Mouse (Mus musculus): ENCODE results near the gene Tmem51. TPM values are rescaled to one million over a fixed set of nuclear protein-coding genes. Genes with fewer than 3 reads are reported as not detected.

Gene Tmem51
- polyA plus RNA-seq (2014; fragmentation: Illumina TruSeq; extraction: RNeasy Lipid Tissue Mini Kit (QIAGEN cat#74804); ENCODE audit: low read depth, low replicate concordance): 0.18 TPM

DNA sequence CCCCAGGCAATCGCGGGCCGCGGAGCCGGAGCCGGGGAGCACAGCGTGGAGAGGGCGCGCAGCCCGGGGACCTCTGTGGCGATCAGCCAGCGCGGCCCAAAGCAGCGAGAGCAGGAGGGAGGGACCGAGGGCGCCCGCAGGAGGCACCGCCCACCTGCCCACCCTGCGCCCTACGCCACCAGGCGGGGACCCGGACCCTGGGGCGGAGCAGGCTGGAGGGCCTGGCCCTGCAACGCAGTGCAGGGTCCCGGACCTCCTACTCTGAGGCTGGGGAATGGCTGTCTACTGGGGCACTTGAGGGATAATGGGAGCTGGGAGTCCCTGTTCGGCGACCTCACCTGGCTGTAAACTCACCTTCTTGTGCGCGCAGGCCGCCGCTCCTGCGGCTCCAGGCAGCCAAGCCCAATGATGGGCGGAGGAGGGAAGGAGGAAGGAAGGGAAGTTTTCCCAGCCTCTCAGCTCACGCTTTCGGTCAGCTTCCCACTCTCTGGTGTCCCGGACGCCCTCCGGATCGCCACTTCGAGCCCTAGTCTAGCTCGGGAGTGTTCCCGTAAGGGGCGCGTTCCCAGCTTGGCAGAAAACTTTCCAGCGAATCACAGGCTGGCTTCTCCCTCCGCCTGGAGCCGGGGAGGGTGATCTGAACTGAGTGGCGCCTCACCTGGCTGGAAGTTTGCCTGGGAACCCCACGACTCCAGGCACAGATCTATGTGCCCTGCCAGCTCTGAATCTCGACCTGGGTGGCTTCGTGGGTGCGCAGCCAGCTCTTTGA, at the start of gene Tmem51:
Gene Tmem51, minus strand, starts transcription at position 174 of the 769 bp plus-strand sequence.

DNA sequence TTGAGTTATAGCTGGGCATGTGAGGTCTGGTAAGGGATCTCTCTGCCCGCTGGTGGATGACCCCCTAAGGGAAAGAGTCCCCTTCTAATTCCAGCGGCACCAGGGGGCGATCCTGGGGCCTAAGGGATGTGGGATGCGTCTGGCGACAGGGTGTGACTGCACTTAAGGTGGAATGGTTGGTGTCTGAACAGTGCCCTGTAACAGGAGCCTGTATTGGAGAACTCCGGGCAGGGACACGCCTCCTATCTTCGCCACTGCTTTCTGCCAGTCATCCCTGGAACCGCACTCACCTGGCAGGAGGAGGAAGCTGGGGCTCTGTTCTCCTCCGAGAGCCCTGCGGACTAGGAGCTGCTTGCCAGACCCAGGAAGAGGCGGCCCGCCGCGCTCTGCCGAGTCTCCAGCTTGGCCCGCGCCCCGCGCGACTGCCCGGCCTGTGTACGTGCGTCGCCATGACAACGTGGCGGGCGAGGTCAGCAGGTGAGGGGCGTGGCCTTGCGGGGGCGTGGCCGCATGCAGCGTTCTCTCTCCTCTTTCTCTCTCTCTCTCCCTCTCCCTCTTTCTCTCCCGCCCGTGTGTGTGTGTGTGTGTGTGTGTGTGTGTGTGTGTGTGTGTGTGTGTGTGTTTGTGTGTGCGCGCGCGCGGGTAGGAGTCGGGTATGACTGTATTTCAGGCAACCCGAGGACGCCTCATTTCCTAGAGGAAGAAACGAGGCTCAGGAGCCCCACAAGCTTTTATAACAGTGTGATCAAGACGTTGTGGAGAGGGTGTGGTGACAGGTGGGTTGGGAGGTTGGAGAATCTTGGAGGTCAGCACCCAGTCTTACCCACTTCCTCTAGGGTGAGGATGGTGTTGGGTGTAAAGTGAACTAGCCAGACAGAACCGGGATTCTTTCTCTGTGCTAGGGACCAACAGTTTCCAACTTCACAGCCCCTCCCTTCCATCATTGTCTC, 69.2 kb downstream of the Tmem51 start, which contains the start of gene Fhad1:
Gene Fhad1, minus strand, starts transcription at position 424 of the 950 bp plus-strand sequence.

Other genes starting within 250 kb of the Tmem51 start
- gene Ctrc, start 237.9 kb downstream of the Tmem51 start, polyA plus RNA-seq (2014; fragmentation: Illumina TruSeq; extraction: RNeasy Lipid Tissue Mini Kit (QIAGEN cat#74804); ENCODE audit: low read depth, low replicate concordance): not detected
- gene Efhd2, start 209.4 kb downstream of the Tmem51 start, polyA plus RNA-seq (2014; fragmentation: Illumina TruSeq; extraction: RNeasy Lipid Tissue Mini Kit (QIAGEN cat#74804); ENCODE audit: low read depth, low replicate concordance): 2.5 TPM
- gene Fhad1, start 69.2 kb downstream of the Tmem51 start, polyA plus RNA-seq (2014; fragmentation: Illumina TruSeq; extraction: RNeasy Lipid Tissue Mini Kit (QIAGEN cat#74804); ENCODE audit: low read depth, low replicate concordance): 123 TPM
- gene Kazn, start 155.1 kb upstream of the Tmem51 start, polyA plus RNA-seq (2014; fragmentation: Illumina TruSeq; extraction: RNeasy Lipid Tissue Mini Kit (QIAGEN cat#74804); ENCODE audit: low read depth, low replicate concordance): 3.1 TPM

Measured in testis, adult 10 weeks (tissue).